Mouse (Mus musculus): ENCODE data around the gene Sept12. TPM values are rescaled to one million over a fixed set of nuclear protein-coding genes. Genes with fewer than 3 reads are reported as not detected.
A peak's percentile ranks its signal among the peaks of the same experiment; 100 is the strongest.

Sept12 gene
- polyA plus RNA-seq, 1 experiment, result not detected

DNA sequence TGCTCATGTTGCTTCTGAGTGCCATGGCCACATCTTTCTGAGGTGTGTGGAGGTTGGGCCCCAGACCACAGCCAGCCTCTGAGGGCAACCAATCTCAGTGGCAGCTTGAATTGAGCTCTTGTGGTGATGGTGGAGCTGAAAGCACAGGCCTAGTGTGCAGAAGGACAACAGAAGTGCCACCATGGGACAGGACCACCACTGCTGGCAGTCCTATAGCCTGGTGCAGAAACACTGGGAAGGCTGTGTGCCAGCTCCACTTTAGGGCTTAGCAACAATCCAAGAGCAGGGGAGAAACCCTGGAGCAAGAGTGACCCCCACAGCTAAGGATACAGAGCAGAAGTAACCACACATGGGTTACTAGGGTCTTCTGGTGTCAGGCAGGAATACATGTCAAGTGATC lies 56.6 kb downstream of the Sept12 start:
- Histone ChIP-seq H3K27me3 (replicated peaks) (no peaks in the 10 kb centered on the region), H3K4me1 (peaks cover 60% of the 10 kb centered on the region), H3K36me3 (replicated peaks; ENCODE audit: low read length) (peaks cover 90% of the 10 kb centered on the region), H3K4me3 (replicated peaks) (no peak overlapping the region), H3K9me3 (no peaks in the 10 kb centered on the region)
- TF ChIP-seq GATA1 (IDR thresholded peaks at IDR 0.05; ENCODE audit: borderline replicate concordance, low read length), result no peak
- no peak for TF ChIP-seq FLI1 (IDR thresholded peaks at IDR 0.05; ENCODE audit: low read length)

DNA sequence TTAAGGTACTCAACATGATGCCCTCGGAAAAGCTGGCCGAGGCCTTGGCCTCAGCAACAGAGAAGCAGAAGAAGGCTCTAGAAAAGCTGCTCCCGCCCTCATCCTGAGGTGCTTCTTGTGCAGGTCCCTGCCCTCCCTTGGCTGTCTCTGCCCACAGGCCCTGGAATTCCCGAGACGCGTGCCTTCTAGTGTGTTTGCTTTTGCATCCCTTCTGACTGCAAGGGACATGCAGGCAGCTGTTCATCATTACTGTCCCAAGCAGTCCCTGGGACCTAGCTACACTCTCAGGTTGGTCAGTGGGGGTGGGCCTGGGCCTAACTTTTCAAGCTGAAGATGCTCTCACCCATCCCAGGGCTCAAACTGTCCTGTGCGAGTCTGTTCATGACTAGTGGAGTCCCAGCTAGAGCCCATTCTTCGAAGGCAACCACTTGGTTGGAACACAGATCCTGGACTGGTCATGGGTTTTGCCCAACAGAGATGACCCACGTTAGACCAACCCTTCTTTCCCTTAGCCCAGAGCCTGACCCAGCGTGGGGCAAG lies 57.3 kb downstream of the Sept12 start:
- Histone ChIP-seq H3K27me3 (replicated peaks) (no peaks in the 10 kb centered on the region), H3K4me1 (peaks cover 67% of the 10 kb centered on the region), H3K36me3 (replicated peaks; ENCODE audit: low read length) (peaks cover 89% of the 10 kb centered on the region), H3K9me3 (no peaks in the 10 kb centered on the region), H3K4me3 (replicated peaks) (peak overlapping the region; percentile 11)
- no peak for TF ChIP-seq FLI1 (IDR thresholded peaks at IDR 0.05; ENCODE audit: low read length)
- TF ChIP-seq GATA1 (IDR thresholded peaks at IDR 0.05; ENCODE audit: borderline replicate concordance, low read length), result no peak

DNA sequence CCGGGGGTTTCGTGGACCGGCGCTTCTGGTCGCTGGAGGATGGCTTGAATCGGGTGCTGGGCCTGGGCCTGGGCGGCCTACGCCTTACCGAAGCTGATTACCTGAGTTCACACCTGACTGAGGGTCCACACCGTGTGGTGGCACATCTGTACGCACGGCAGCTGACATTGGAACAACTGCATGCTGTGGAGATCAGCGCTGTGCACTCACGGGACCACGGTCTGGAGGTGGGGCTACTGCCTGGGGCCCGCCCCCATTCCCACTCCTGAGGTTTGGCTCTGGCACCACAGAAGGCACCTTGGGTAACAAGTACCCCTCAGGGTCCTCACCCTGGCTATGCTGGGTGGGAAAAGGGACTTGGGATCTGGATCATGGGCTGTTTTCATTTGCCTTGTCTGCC lies 58.2 kb downstream of the Sept12 start:
- TF ChIP-seq GATA1 (IDR thresholded peaks at IDR 0.05; ENCODE audit: borderline replicate concordance, low read length), result no peak
- TF ChIP-seq FLI1 (IDR thresholded peaks at IDR 0.05; ENCODE audit: low read length), result no peak
- no peaks in the 10 kb centered on the region for H3K9me3 ChIP-seq
- H3K4me3 ChIP-seq (replicated peaks), result peak overlapping the region; percentile 99
- H3K36me3 ChIP-seq (replicated peaks; ENCODE audit: low read length), result peaks cover 89% of the 10 kb centered on the region
- peaks cover 76% of the 10 kb centered on the region for H3K4me1 ChIP-seq
- no peaks in the 10 kb centered on the region for H3K27me3 ChIP-seq (replicated peaks)

GRCm38 (mm10) chr16:4938989-4939388 lies 58.7 kb downstream of the Sept12 start:
- Histone ChIP-seq H3K4me3 (replicated peaks) (peak overlapping the region; percentile 99), H3K4me1 (peaks cover 81% of the 10 kb centered on the region), H3K9me3 (no peaks in the 10 kb centered on the region), H3K36me3 (replicated peaks; ENCODE audit: low read length) (peaks cover 89% of the 10 kb centered on the region), H3K27me3 (replicated peaks) (no peaks in the 10 kb centered on the region)
- no peak for TF ChIP-seq GATA1 (IDR thresholded peaks at IDR 0.05; ENCODE audit: borderline replicate concordance, low read length)
- TF ChIP-seq FLI1 (IDR thresholded peaks at IDR 0.05; ENCODE audit: low read length), result no peak

GRCm38 (mm10) chr16:4938461-4938860 lies 59.2 kb downstream of the Sept12 start, which contains the start of gene Nudt16l1:
TSS of gene Nudt16l1 (plus strand) at chr16:4938761.
- peaks cover 86% of the 10 kb centered on the region for H3K4me1 ChIP-seq
- peak within 1 kb of the TSS; percentile 99 for H3K4me3 ChIP-seq (replicated peaks)
- H3K36me3 ChIP-seq (replicated peaks; ENCODE audit: low read length), result peaks cover 89% of the 10 kb centered on the region
- no peak for TF ChIP-seq FLI1 (IDR thresholded peaks at IDR 0.05; ENCODE audit: low read length)
- no peak for TF ChIP-seq GATA1 (IDR thresholded peaks at IDR 0.05; ENCODE audit: borderline replicate concordance, low read length)
- no peaks in the 10 kb centered on the region for H3K9me3 ChIP-seq
- H3K27me3 ChIP-seq (replicated peaks), result no peaks in the 10 kb centered on the region

DNA sequence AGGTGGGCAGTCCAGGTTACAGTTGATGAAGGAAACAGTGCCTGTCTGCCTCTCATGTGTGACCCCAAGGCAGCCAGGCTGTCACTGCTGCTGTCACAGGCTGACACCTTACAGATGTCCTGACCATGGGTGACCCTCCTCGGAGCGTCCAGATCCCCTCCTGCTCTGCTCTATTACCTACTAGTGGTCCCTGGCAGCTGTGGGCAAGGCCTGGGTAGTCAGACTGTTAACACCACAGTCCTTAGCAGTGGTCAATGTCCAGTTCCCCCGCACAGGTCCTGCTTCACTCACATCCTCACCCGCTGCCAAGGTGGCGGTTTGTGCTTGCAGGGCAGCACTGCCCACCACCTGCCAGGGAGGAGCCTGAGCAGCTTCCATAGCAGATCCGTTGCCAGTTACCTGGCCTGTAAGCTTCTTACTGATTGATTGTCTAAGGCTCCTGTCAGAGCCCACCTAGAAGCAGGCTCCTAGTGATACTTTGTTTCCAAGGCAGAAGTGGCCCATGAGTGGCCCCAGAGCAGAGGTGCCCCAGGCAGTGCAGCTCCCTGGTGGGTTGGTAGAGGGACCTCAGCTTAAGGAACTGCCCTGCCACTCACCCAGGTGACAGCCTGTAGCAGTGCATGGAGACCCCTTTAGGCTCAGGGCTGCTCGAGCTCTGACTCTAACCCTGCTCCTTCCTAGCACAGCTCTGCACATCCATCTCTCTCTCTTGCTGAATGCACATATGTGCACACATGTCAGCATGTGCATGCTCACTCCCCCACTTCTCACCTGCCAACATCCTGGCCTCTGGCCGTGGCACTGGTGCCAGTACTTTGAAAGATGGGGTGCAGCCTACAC lies 60.1 kb downstream of the Sept12 start:
- no peaks in the 10 kb centered on the region for H3K27me3 ChIP-seq (replicated peaks)
- TF ChIP-seq FLI1 (IDR thresholded peaks at IDR 0.05; ENCODE audit: low read length) (no peak), GATA1 (IDR thresholded peaks at IDR 0.05; ENCODE audit: borderline replicate concordance, low read length) (no peak)
- peaks cover 89% of the 10 kb centered on the region for H3K36me3 ChIP-seq (replicated peaks; ENCODE audit: low read length)

More for the DNA sequence above, 60.1 kb downstream of the Sept12 start:
- peaks cover 91% of the 10 kb centered on the region for H3K4me1 ChIP-seq
- H3K4me3 ChIP-seq (replicated peaks), result peak overlapping the region; percentile 72
- H3K9me3 ChIP-seq, result no peaks in the 10 kb centered on the region

Other genes starting within 250 kb of the Sept12 start
- gene Cdip1, start 207.6 kb downstream of the Sept12 start, polyA plus RNA-seq (2012; ENCODE audit: insufficient read depth, low replicate concordance), result 9.0 and 22.4 TPM in 2 replicates
- gene 4930562C15Rik, start 162.4 kb downstream of the Sept12 start, polyA plus RNA-seq (2012; ENCODE audit: insufficient read depth, low replicate concordance), result not detected in 2 replicates
- 336 and 551 TPM in 2 replicates for gene Ubald1, start 117.5 kb downstream of the Sept12 start, polyA plus RNA-seq (2012; ENCODE audit: insufficient read depth, low replicate concordance)
- 29.1 and 37.7 TPM in 2 replicates for gene Mgrn1, start 111.6 kb downstream of the Sept12 start, polyA plus RNA-seq (2012; ENCODE audit: insufficient read depth, low replicate concordance)
- 13.9 and 30.1 TPM in 2 replicates for gene Nudt16l1, start 59.1 kb downstream of the Sept12 start, polyA plus RNA-seq (2012; ENCODE audit: insufficient read depth, low replicate concordance)
- 18.6 and 22.6 TPM in 2 replicates for gene Anks3, start 33.6 kb downstream of the Sept12 start, polyA plus RNA-seq (2012; ENCODE audit: insufficient read depth, low replicate concordance)
- not detected in 2 replicates for gene Smim22, start 9.4 kb upstream of the Sept12 start, polyA plus RNA-seq (2012; ENCODE audit: insufficient read depth, low replicate concordance)
- gene Rogdi, start 15.7 kb upstream of the Sept12 start, polyA plus RNA-seq (2012; ENCODE audit: insufficient read depth, low replicate concordance), result 34.2 and 52.7 TPM in 2 replicates
- gene Glyr1, start 52.0 kb upstream of the Sept12 start, polyA plus RNA-seq (2012; ENCODE audit: insufficient read depth, low replicate concordance), result 4.3 and 10.9 TPM in 2 replicates
- gene Ubn1, start 52.2 kb upstream of the Sept12 start, polyA plus RNA-seq (2012; ENCODE audit: insufficient read depth, low replicate concordance), result 8.9 and 11.3 TPM in 2 replicates
- not detected in 2 replicates for gene Ppl, start 134.6 kb upstream of the Sept12 start, polyA plus RNA-seq (2012; ENCODE audit: insufficient read depth, low replicate concordance)
- 0.71 TPM in 1 of 2 replicates, not detected in the other for gene Sec14l5, start 149.3 kb upstream of the Sept12 start, polyA plus RNA-seq (2012; ENCODE audit: insufficient read depth, low replicate concordance)
- 23.9 and 25.4 TPM in 2 replicates for gene Nagpa, start 206.2 kb upstream of the Sept12 start, polyA plus RNA-seq (2012; ENCODE audit: insufficient read depth, low replicate concordance)
- gene AU021092, start 224.4 kb upstream of the Sept12 start, polyA plus RNA-seq (2012; ENCODE audit: insufficient read depth, low replicate concordance), result not detected in 2 replicates
- 9.6 and 10.8 TPM in 2 replicates for gene Alg1, start 235.8 kb upstream of the Sept12 start, polyA plus RNA-seq (2012; ENCODE audit: insufficient read depth, low replicate concordance)

Data from megakaryocyte, embryonic 14.5 days (primary cell).